Mouse (Mus musculus) stomach, embryonic 16.5 days (tissue): Measurements from ENCODE around the gene Adam22. TPM values are rescaled to one million over a fixed set of nuclear protein-coding genes. Genes with fewer than 3 reads are reported as not detected.
A peak's percentile ranks its signal among the peaks of the same experiment; 100 is the strongest.

Source experiments
- ATAC-seq: fragments of 200-750 bp; cut with Nextera tagmentation; 2 replicates; pipeline ENCODE4 v1.8.0; 2017; ENCODE audit warnings: moderate number of reproducible peaks, moderate TSS enrichment; ENCODE audit not compliant: insufficient read depth, low FRiP score
- H3K27ac ChIP-seq: fragments of 300-500 bp; sonication (generic); 2 replicates; pipeline ENCODE4 v1.5.1; 2014; ENCODE audit warnings: low read length
- H3K27me3 ChIP-seq: fragments of 300-500 bp; sonication (generic); 2 replicates; pipeline ENCODE4 v1.6.1; 2014; ENCODE audit warnings: low read length, control low read depth, mixed read lengths; ENCODE audit not compliant: control insufficient read depth, insufficient read depth
- H3K36me3 ChIP-seq: fragments of 300-500 bp; sonication (generic); 2 replicates; pipeline ENCODE4 v1.6.1; 2014; ENCODE audit warnings: low read length; ENCODE audit not compliant: control insufficient read depth, insufficient read depth
- H3K4me1 ChIP-seq: fragments of 300-500 bp; sonication (generic); 2 replicates; pipeline ENCODE4 v1.6.1; 2014; ENCODE audit warnings: low read length, control low read depth, mixed read lengths; ENCODE audit not compliant: control insufficient read depth, insufficient read depth
- H3K4me2 ChIP-seq: fragments of 300-500 bp; sonication (generic); 2 replicates; pipeline ENCODE4 v1.6.1; 2014; ENCODE audit warnings: low read depth, low read length, mixed read lengths
- H3K4me3 ChIP-seq: fragments of 300-500 bp; sonication (generic); replicated peaks from 2 replicates; pipeline ENCODE4 v1.5.1; 2014; ENCODE audit warnings: mild to moderate bottlenecking, low read length
- H3K9ac ChIP-seq: fragments of 300-500 bp; sonication (generic); 2 replicates; pipeline ENCODE4 v1.6.1; 2014; ENCODE audit warnings: low read length
- H3K9me3 ChIP-seq: fragments of 300-500 bp; sonication (generic); replicated peaks from 2 replicates; pipeline ENCODE4 v1.6.1; 2016; ENCODE audit warnings: low read length, control low read depth; ENCODE audit not compliant: control insufficient read depth
- WGBS: fragments of 180-500 bp; shearing (Covaris S2); extraction: QIAGEN DNeasy Blood & Tissue Kit; methylation state at CpG from one replicate; pipeline ENCODE4 v1.1.7; 2014; 5-methylcytosine and 5-hydroxymethylcytosine counted together
- polyA plus RNA-seq: library from polyadenylated mRNA; unstranded; fragments of >200 nt; fragmentation: Nextera tagmentation; extraction: Ambion mirVana; gene quantifications from 2 replicates; pipeline ENCODE4 v1.2.1, GENCODE M21; 2015

The Adam22 gene
- polyA plus RNA-seq, result 6.2 and 7.0 TPM in 2 replicates

DNA sequence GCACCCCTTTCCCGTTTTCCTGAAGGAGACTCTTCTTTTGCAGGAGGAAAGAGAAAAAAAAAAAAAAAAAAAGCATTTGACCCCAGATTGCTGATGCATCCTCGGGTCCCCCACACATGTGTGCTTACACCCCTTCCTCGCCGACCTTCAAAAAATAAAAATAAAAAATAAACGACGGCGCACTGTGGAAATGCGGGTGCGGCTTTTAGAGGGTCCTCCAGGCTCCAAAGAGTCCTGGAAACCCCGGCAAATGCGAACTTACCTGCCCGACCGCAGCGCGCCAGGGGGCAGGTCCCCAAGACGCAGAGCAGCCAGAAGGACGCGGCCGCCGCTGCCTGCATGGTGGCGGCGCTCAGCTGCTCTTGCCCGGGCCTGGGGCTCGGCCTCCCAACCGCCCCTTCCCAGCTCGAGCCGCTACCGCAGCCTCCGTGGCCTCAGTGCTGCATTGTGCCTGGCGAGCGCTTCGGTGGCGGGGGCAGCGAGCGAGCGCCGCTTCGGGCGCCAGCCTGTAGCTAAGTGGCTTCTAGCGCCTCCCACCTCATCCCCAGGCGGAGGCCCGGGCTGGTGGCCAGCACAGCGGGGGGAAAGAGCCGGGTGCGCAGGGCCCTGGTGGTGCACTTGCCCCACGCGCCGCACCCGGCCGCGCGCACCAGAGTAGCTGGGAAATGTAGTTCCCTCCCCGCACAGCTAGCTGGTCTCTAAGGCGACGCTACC is at the start of gene Adam22:
Gene Adam22 (minus strand): TSS at position 547 of the 714 bp plus-strand sequence.
- Histone ChIP-seq H3K27me3 (no peaks in the 10 kb centered on the region), H3K36me3 (no peaks in the 10 kb centered on the region), H3K4me2 (peak within 1 kb of the TSS; percentile 96), H3K9me3 (no peaks in the 10 kb centered on the region), H3K4me1 (0 out of 2 replicates have a peak, but pooled peaks cover 4% of the 10 kb centered on the region), H3K4me3 (peak within 1 kb of the TSS; percentile 67), H3K27ac (no peak within 1 kb of the TSS), H3K9ac (peak within 1 kb of the TSS; percentile 70)
- peak; percentile 93 for ATAC-seq
- WGBS, result under 1% methylated on average over 55 of the region's 55 CpGs

DNA sequence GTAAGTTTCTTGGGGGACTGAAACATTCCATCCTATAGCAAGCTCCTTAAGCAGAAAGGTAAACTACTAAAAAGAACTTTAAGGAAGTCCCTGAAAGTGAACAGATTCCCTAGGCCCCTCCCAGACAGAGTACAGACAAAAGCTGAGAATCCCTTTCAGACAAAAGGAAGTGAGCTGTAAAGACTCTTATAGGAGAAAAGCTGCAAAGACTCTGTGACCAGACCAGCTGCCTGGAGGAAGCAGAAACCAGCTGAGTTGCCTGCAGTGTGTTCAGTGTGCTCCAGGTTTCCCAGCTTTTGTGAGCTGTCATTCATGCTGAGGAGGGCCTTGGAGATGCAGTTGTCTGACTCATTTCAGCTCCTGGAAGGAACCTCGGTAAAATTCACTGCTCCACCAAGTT is 49.5 kb upstream of the Adam22 start:
- H3K36me3 ChIP-seq, result peaks cover 4% of the 10 kb centered on the region; the same call in 1 of the 2 replicates
- 49% methylated on average over 1 of the region's 1 CpGs for WGBS
- no peaks in the 10 kb centered on the region for H3K4me1 ChIP-seq
- no peak for ATAC-seq
- no peaks in the 10 kb centered on the region for H3K27me3 ChIP-seq
- no peak overlapping the region for H3K4me2 ChIP-seq
- no peak overlapping the region for H3K27ac ChIP-seq
- H3K4me3 ChIP-seq, result no peak overlapping the region
- H3K9ac ChIP-seq, result no peak overlapping the region
- no peaks in the 10 kb centered on the region for H3K9me3 ChIP-seq

DNA sequence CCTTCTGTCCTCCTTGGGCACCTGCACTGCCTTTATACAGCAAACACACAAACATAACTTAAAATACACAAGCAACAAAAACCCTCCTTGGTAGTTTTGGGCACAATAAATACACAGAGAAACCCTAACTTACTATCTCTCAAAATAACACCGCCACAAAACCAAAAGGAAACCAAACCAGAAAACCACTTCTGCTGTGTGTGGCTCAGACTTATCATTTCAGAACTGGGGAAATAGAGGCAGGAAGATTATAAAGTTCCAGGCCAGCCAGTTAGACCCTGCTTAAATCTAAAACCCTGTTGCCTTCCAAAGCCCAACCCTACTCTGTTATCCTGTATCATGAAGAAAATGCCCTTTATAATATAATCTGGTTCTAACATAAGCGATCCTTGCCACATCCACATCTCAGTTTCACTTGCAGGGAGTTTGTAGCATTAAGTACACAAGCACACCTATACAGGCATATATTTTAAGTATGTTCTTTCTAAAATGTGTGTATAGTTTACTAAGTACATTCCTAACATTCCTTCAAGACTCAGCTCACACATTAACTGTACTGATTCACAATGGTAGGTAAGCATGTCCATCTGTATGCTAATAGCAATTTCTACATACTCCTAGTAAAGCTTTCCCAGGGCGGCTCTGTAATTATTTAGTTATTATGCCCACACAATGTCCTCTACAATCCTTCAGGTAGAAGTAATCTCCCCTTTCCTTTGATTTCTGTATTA is 48.9 kb upstream of the Adam22 start:
- H3K9me3 ChIP-seq, result no peaks in the 10 kb centered on the region
- no peaks in the 10 kb centered on the region for H3K27me3 ChIP-seq
- H3K4me3 ChIP-seq, result no peak overlapping the region
- no peak overlapping the region for H3K27ac ChIP-seq
- no peak overlapping the region for H3K4me2 ChIP-seq
- H3K4me1 ChIP-seq, result no peaks in the 10 kb centered on the region
- ATAC-seq, result no peak
- WGBS, result 88% methylated on average over 3 of the region's 3 CpGs
- peaks cover 6% of the 10 kb centered on the region; the same call in 1 of the 2 replicates for H3K36me3 ChIP-seq
- H3K9ac ChIP-seq, result no peak overlapping the region

DNA sequence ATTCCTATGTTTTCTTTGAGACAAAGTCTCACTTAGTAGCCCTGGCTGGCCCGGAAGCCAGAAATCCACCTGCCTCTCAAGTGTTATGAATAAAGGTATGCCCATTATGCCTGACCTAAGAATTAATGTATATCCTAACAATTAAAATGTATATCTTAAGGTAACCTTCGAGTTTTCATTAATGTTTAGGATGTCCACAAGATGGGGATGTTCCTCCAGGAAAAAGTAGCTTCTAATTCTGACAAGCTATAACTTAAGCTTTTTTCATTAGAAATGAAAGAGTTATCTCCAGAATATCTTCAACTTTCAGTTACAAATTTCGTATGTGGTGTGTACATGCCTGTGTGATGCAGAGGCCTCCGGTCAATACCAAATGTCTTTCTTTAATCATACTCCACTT is 40.8 kb upstream of the Adam22 start:
- WGBS, result 91% methylated on average over 4 of the region's 4 CpGs

DNA sequence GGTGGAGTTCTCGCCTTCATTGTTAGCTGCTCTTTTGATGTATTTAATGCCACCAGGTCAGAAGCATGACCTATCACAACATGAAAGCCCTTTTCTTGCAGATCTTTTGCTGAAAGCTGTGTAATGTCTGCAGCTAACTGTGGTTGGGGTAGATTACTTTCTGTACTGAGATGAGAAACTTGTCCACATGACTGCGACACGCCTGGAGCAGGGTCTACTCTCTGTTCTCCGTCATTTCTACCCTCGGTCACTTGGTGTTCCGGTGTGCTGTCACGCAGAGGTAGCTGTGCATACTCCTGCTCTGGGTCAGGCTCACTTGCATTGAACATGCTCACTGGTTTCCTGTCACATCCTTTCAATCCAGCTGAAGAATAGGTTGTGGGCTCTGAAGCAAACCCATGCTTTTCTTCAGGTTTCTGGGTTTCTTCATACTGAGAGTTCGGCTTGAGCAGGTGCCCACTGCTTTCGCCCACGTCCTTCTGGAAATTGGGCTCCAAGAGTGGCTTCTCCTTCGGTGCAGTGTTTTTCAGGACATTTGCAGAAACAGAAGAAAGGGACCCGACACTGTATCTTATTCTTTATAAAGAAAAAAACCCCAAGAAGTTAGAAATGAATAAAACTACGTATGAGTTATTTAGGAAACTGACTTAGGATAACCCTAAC is 29.8 kb upstream of the Adam22 start:
- Histone ChIP-seq H3K4me2 (no peak overlapping the region), H3K27me3 (no peaks in the 10 kb centered on the region), H3K9me3 (no peaks in the 10 kb centered on the region), H3K9ac (no peak overlapping the region), H3K27ac (no peak overlapping the region), H3K4me3 (no peak overlapping the region), H3K4me1 (no peaks in the 10 kb centered on the region), H3K36me3 (no peaks in the 10 kb centered on the region; the same call in 1 of the 2 replicates)
- WGBS, result 93% methylated on average over 13 of the region's 13 CpGs
- ATAC-seq, result no peak

More for the DNA sequence above, 40.8 kb upstream of the Adam22 start:
- H3K9ac ChIP-seq, result no peak overlapping the region
- H3K9me3 ChIP-seq, result no peaks in the 10 kb centered on the region
- H3K27ac ChIP-seq, result no peak overlapping the region
- H3K4me1 ChIP-seq, result no peaks in the 10 kb centered on the region
- peaks cover 18% of the 10 kb centered on the region for H3K36me3 ChIP-seq
- ATAC-seq, result no peak
- H3K4me3 ChIP-seq, result no peak overlapping the region
- H3K4me2 ChIP-seq, result no peak overlapping the region
- no peaks in the 10 kb centered on the region for H3K27me3 ChIP-seq

DNA sequence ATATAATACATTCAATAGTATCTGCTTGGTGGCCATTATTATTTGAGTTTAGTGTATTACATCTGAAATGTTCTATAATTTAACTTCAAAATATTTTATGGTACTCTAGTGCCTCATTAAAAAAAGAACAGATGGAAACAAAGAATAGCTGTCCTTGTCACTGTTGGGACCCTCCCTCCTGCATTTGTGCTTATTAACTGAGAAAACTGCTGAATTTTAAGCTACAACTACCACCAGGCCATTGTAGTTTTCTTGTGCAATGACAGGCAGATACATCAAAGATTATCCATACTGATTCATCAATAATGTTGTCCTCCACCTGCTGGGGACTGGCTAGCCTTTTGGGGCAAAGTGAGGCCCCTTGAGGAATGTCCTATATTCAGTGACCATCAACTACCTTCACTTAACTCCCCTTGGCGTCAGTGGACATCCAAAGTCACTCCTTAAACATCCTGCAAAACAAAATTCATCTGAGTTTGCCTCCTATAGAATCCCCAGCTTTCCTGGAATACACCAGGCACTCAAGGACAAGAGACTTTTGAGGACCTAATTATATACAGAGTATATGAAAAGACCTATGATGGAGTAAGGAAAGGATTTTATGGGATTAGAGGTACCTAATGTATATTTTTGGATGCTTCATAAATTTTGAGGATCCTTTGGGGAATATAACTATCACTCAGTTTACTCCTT is 26.1 kb upstream of the Adam22 start:
- Histone ChIP-seq H3K9ac (no peak overlapping the region), H3K27ac (no peak overlapping the region), H3K36me3 (no peaks in the 10 kb centered on the region; the same call in 1 of the 2 replicates), H3K4me3 (no peak overlapping the region), H3K9me3 (no peaks in the 10 kb centered on the region), H3K4me1 (no peaks in the 10 kb centered on the region), H3K27me3 (no peaks in the 10 kb centered on the region), H3K4me2 (no peak overlapping the region)
- WGBS, result 63% methylated on average over 1 of the region's 1 CpGs
- no peak for ATAC-seq

DNA sequence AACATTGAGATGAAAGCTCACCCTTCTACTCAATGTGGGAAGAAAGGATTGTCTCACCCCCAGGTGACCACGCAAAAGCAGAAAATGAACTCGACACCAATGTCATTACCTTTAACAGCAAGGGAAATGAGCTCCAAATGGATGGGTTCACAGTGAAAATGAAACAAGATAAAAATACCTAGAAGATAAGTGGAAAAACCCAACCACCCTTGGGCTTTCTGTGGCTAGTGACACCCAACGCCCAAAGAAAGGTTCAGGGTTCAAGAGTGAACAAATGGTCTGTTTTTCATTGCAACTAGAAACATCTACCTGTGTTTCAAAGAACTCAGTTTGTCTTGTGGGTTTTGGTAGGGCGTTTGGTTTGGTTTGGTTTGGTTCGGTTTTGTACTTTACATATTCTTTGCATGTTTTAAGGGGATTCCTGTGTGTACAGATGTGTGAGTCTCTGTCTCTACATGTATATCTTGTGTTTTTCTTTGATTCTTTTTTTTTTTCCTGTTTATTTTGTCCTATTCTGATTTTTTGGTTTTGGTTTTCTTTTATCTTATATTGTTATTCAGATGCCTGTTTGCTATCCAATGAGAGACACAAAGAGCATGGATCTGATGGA is 6.4 kb upstream of the Adam22 start:
- Histone ChIP-seq H3K27me3 (no peaks in the 10 kb centered on the region), H3K9me3 (no peaks in the 10 kb centered on the region), H3K4me3 (no peak overlapping the region), H3K9ac (no peak overlapping the region), H3K4me1 (no peaks in the 10 kb centered on the region), H3K4me2 (no peak overlapping the region), H3K27ac (no peak overlapping the region), H3K36me3 (no peaks in the 10 kb centered on the region)
- 79% methylated on average over 5 of the region's 5 CpGs for WGBS
- no peak for ATAC-seq

DNA sequence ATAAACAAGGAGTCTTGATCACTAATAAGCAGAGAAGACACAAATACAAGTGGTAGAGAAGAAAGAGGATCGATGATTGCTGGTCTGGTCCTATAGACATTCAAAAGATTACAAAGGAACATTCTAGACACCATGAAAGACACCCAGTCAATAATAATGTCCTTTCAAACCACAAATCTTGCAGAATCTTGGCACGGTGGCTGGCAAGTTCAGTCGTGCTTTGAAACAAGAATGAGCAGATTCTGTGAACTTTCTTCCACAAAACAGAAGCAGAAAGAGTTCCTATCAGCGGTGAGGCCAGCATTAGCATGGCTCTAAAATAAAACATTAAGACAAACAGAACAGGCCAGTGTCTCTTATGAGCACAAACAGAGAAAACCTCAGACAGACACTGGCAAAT is 5.5 kb upstream of the Adam22 start:
- Histone ChIP-seq H3K27ac (no peak overlapping the region), H3K27me3 (no peaks in the 10 kb centered on the region), H3K4me1 (no peaks in the 10 kb centered on the region), H3K4me3 (no peak overlapping the region), H3K36me3 (no peaks in the 10 kb centered on the region), H3K4me2 (no peak overlapping the region), H3K9me3 (no peaks in the 10 kb centered on the region), H3K9ac (no peak overlapping the region)
- no peak for ATAC-seq
- 69% methylated on average over 4 of the region's 4 CpGs for WGBS
